Mouse (Mus musculus) olfactory bulb, adult 2 months (tissue): ENCODE measurements around the gene Ttc39b.

Experiments
- CTCF ChIP-seq: fragments of 200-500 bp; IDR thresholded peaks from 2 replicates; pipeline ENCODE4 v1.5.1; 2012; ENCODE audit warnings: low read depth, mild to moderate bottlenecking, low read length, moderate library complexity; ENCODE audit not compliant: insufficient read depth
- POLR2A ChIP-seq: fragments of 200-500 bp; IDR thresholded peaks from 2 replicates; pipeline ENCODE4 v1.6.1; 2012; ENCODE audit warnings: mild to moderate bottlenecking, low read depth, low read length, moderate library complexity; ENCODE audit not compliant: insufficient read depth

DNA sequence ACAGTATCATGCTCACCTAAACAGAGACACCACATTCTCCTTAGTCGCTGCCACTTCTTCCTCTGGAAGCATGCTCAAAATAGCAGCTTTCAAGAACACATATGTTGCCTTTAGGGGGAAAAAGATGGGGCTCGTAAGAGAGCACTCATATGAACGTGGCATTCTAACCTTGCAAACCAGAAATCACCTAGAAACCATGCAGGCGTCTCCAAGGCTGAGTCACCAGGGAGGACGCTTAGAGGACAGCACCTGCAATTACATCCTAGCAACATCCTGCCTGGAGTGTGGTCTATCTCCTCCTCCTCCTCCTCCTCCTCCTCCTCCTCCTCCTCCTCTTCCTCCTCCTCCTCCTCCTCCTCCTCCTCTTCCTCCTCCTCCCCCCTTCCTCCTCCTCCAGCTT is 82.4 kb downstream of the Ttc39b start:
- no peak for TF ChIP-seq CTCF
- TF ChIP-seq POLR2A, result no peak
